Mouse (Mus musculus): ENCODE measurements around the gene Narf.

Narf gene

DNA sequence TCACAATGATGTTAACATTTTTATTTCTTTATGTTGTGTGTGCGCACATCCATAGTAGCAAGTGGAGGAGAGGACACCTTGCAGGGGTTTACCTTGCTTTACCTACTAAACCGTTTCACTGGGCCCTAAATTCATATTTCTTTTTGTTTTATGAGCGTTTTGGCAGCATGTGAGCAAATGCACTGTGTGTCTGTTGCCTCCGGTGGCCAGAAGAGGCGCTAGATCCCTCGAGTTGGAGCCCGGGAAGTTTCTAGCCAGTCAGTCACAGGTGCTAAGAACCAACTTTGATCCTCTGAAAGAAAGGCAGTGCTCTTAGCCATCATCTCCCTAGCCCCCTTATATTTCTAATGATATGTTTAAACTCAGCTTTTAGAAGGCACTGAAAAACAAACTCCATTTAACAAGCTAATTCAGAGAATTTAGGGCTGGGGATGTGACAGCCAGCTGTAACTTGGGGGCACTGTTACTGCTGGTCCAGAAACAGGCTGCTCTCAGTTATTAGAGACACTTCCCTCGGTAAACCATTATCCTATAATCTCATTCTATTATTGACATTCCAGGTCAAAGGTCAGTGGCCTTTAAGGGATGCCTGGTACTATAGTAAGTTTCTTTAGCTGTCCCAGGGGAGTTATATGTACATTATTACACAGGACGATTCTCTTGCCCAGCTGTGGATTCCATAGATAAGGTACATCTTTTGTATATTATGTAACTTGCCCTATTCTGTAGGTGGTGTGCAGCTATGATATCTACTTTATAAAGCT lies 1.4 kb upstream of the Narf start:
- in situ Hi-C loops (cut with MseI, MboI): no loop called here

DNA sequence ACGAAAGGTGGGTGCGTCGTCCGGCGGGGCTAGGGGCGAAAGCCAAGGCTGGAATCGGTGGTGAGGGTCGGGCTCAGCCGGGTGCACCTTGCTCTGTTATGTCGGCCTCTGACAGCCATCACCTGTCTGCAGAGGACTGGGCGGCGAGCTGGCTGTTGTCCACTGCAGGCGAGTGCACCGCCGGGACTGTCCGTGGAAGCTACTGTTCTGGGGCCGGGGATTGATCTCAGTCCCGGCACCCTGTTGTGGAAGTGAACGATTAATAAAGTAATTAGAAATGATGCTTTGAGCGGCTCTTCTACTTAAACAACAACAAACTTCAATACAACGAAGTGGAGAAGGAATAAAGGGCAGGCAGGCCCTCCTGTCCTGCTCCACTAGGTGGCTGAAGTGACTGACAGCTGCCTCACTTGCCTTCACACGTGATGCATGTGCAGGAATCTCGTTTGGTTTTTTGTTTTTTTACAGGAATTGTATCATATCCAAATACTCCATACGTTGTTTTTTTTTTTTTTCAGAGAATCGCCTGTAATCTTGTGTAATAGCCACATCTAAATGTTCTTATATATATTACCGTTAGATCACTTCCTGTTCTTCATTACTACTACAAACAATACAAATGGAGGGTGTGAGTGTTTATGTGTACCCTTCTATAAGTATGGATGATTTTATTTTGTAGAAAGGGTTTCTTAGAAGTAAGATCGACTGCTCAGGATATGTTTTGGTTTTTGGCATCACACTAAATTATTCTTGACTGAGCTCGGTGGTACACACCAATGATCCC lies 484 bp downstream of the Narf start:
- in situ Hi-C loops (cut with MseI, MboI): no loop called here

- in situ Hi-C loops (cut with MseI, MboI): no loop called here
Observed at GRCm38 (mm10) chr11:121239669-121240068, 2.6 kb downstream of the Narf start.

GRCm38 (mm10) chr11:121250196-121250595 lies 13.1 kb downstream of the Narf start:
- in situ Hi-C loops (cut with MseI, MboI): no loop called here

DNA sequence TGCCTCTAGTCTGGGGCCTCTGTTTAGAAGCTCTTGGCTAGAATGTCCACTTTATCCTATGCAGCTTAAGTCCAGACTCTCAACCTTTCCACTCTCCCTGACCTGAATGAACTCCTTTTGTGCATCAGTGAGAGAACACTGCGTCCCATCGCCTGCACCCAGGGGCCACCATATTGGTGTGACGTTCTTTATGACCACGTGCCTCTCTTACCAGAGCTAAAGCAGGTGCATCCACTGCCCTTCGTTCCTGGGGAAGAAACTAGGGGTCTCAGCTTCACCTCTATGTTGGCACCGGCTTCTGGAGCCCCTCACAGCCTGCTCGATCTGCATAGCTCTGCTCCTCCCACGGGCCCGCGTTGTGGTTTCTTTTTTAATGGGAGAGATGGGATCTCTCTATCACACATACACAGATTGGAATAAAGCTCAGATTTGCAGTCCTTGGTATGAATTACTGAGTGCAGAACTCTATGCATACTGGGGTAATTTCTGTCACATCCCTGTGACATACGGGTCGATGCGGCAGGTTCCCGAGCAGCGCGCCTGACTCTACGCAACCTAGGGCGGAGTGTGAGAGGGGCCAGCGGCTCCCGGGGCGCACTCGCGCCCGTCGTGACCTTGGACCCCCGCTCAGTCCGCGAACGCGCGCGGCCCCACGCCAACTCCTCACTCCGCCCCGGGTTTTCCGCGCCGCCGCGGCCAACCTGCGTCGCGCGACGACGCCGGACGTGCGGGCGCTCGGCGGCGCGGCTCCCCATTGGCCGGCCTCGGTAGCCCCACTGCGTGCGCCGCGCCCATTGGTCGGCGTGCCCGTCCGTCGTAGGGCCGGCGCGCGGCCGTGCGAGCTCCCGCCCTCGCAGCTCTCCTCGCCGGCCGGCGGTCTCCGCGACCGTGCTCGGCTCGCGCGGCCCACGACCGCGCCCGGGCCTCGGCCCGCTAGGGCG lies 22.4 kb downstream of the Narf start, which contains the start of gene Foxk2:
TSS of gene Foxk2 (plus strand) at position 831 of the 941 bp plus-strand sequence.
- in situ Hi-C loops (cut with MseI, MboI): no loop called here

DNA sequence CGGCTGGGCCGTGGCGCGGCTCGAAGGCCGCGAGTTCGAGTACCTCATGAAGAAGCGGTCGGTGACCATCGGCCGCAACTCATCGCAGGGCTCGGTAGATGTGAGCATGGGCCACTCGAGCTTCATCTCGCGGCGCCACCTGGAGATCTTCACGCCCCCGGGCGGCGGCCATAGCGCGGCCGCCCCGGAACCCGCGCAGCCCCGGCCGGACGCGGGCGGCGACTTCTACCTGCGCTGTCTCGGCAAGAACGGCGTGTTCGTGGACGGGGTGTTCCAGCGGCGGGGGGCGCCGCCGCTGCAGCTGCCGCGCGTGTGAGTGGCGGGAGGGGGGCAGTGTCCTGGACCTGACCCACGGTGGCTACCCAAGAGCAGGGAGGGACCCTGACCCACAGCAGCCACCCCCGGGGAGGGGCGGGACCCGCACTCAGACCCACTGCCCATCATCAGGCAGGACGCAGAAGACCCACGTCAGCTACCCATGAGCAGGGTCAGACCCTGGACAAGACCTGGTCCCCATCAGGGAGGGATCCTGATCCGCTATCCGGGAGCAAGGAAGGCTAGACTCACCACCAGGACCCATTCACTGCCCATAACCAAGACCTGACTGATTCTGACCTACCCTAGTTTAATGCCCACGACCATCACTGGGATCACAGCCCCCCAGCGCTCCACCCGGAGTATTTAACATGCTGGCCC lies 23.3 kb downstream of the Narf start:
- in situ Hi-C loops (cut with MseI, MboI): no loop called here

DNA sequence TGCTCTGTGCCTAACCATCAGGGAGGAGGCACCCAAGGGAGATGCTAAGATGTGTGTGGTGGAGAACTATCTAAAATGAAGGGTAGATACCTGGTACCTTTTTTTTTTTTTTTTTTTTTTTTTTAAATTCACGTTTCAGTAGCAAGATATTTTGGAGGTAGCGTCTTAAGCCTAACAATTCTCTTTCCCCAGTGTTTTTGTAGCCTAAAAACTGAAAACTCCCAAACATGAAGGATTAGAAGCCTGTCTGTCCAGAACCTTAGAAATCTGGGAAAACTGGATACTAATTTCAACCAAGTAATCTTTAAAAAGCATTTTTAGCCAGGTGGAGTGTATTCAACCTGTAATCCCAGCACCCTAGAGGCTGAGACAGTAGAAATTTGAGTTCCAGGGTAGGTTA lies 24.0 kb downstream of the Narf start:
- in situ Hi-C loops (cut with MseI, MboI): no loop called here

GRCm38 (mm10) chr11:121277516-121277915 lies 40.5 kb downstream of the Narf start:
- in situ Hi-C loops (cut with MseI, MboI): no loop called here

DNA sequence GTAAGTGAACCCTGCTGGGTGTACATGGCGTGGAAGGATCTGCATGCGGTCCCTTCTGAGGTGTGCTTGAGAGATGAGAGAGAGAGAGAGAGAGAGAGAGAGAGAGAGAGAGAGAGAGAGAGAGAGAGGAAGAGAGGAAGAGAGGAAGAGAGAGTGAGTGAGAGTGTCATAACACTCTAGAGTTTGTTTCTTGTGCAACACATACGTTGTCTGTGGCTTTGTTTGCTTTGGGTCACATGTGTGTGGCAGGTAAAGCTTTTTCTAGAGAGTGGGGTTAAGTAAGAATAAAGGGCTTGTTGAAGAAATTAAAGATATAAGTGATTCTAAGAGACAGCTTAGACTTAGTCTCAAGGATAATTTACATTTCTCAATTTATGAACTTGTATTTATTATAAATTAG lies 41.0 kb downstream of the Narf start:
- in situ Hi-C loops (cut with MseI, MboI): no loop called here

GRCm38 (mm10) chr11:121282911-121283310 lies 45.9 kb downstream of the Narf start:
- in situ Hi-C loops (cut with MseI, MboI): no loop called here

DNA sequence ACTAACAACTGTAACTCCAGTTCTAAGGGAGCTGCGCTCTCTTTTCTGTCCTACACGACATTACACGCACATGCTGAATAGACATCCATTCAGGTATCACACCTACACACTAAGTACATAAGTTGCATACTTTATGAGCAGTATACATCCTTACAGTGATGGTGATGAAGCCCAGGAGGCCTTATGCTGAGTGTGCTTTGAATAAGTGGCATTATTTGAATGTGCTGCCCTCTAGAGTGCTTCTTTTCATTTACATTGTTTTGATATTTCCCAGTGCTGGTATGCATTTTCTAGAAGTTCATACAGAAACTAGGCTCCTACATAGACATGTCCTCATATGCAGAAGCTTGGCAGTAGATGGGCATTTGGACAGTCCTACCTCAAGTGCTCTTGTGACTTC lies 52.8 kb downstream of the Narf start:
- in situ Hi-C loops (cut with MseI, MboI): no loop called here

GRCm38 (mm10) chr11:121294771-121295170 lies 57.7 kb downstream of the Narf start:
- in situ Hi-C loops (cut with MseI, MboI): no loop called here

DNA sequence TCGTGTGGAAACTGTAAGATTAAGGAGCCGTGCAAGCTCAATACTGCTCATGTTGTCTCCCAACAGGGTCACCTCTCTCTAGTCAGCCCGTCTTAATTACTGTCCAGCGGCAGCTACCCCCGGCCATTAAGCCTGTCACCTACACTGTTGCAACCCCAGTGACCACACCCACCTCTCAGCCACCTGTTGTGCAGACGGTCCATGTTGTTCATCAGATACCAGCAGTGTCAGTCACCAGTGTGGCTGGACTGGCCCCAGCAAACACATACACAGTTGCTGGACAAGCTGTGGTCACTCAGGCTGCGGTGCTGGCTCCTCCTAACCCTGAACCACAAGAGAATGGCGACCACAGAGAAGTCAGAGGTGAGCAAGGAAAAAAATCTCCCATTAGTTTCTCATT lies 61.4 kb downstream of the Narf start:
- in situ Hi-C loops (cut with MseI, MboI): no loop called here

- in situ Hi-C loops (cut with MseI, MboI): no loop called here
Observed at GRCm38 (mm10) chr11:121300265-121300664, 63.2 kb downstream of the Narf start.

- in situ Hi-C loops (cut with MseI, MboI): no loop called here
Observed at GRCm38 (mm10) chr11:121305371-121305770, 68.3 kb downstream of the Narf start.
